Mouse (Mus musculus) cerebellum, postnatal 14 days (tissue): ENCODE results near the gene Olfr522.
A peak's percentile ranks its signal among the peaks of the same experiment; 100 is the strongest.

Experiments used
- DNase-seq, 2 experiments: peaks; one replicate each; pipeline ENCODE4 v3.0.0; 2021; ENCODE audit warnings: mixed read lengths in 2 of 2

Olfr522 gene

GRCm38 (mm10) chr7:140164664-140165063 lies at the start of gene Olfr522:
Gene Olfr522 (minus strand): TSS chr7:140164764.
- DNase-seq = no peak

- DNase-seq = no peak
Observed at GRCm38 (mm10) chr7:140213841-140214240, 49.3 kb upstream of the Olfr522 start.

GRCm38 (mm10) chr7:140208677-140209076 lies 44.1 kb upstream of the Olfr522 start:
- peak; percentile 5 to 14 for DNase-seq

GRCm38 (mm10) chr7:140208153-140208552 lies 43.6 kb upstream of the Olfr522 start:
- no peak for DNase-seq

- DNase-seq = no peak
Observed at GRCm38 (mm10) chr7:140206904-140207303, 42.3 kb upstream of the Olfr522 start.

GRCm38 (mm10) chr7:140205864-140206263 lies 41.3 kb upstream of the Olfr522 start, which contains the start of gene Olfr524:
Gene Olfr524 (minus strand): TSS chr7:140205964.
- DNase-seq = no peak

- no peak for DNase-seq
Observed at GRCm38 (mm10) chr7:140201090-140201489, 36.5 kb upstream of the Olfr522 start.

- no peak for DNase-seq
Observed at GRCm38 (mm10) chr7:140196002-140196401, 31.4 kb upstream of the Olfr522 start.

- no peak for DNase-seq
Observed at GRCm38 (mm10) chr7:140194031-140194430, 29.5 kb upstream of the Olfr522 start.

- no peak for DNase-seq
Observed at GRCm38 (mm10) chr7:140192851-140193250, 28.3 kb upstream of the Olfr522 start.

GRCm38 (mm10) chr7:140192445-140192844 lies 27.9 kb upstream of the Olfr522 start:
- no peak for DNase-seq

- DNase-seq = no peak
Observed at GRCm38 (mm10) chr7:140190435-140190834, 25.9 kb upstream of the Olfr522 start.

- DNase-seq = no peak
Observed at GRCm38 (mm10) chr7:140188391-140189328, 24.1 kb upstream of the Olfr522 start.

GRCm38 (mm10) chr7:140187721-140188390 lies 23.3 kb upstream of the Olfr522 start:
- no peak for DNase-seq

GRCm38 (mm10) chr7:140186646-140187620 lies 22.4 kb upstream of the Olfr522 start:
- peak; percentile 12 to 27 for DNase-seq

- DNase-seq = no peak
Observed at GRCm38 (mm10) chr7:140184206-140184605, 19.6 kb upstream of the Olfr522 start.

- no peak for DNase-seq
Observed at GRCm38 (mm10) chr7:140180692-140181091, 16.1 kb upstream of the Olfr522 start.

GRCm38 (mm10) chr7:140179176-140179575 lies 14.6 kb upstream of the Olfr522 start:
- DNase-seq = no peak

GRCm38 (mm10) chr7:140172936-140173335 lies 8.4 kb upstream of the Olfr522 start, which contains the start of gene Olfr523:
Gene Olfr523 (plus strand): TSS chr7:140173217.
- DNase-seq = peak; percentile 71 to 75

GRCm38 (mm10) chr7:140170863-140171262 lies 6.3 kb upstream of the Olfr522 start:
- DNase-seq = no peak

- no peak for DNase-seq
Observed at GRCm38 (mm10) chr7:140169386-140169785, 4.8 kb upstream of the Olfr522 start.

- no peak for DNase-seq
Observed at GRCm38 (mm10) chr7:140167950-140168349, 3.4 kb upstream of the Olfr522 start.
